Mouse (Mus musculus) liver, embryonic 14.5 days (tissue): ENCODE results near the gene Jade2.

Experiments used
- CTCF ChIP-seq: IDR thresholded peaks from 2 replicates; pipeline ENCODE4 v1.5.1; 2016; ENCODE audit warnings: antibody characterized with exemption, low read depth, control low read depth
- EP300 ChIP-seq: IDR thresholded peaks from 2 replicates; pipeline ENCODE4 v1.6.1; 2016; ENCODE audit warnings: antibody characterized with exemption, low read depth

- TF ChIP-seq EP300 (no peak), CTCF (no peak)
Observed at GRCm38 (mm10) chr11:51875792-51876195, 18.3 kb upstream of the Jade2 start.
